Mouse (Mus musculus): ENCODE data around the gene Ccdc169.
"Not testable (repeated sequence)": the region's sequence is repeated elsewhere in the genome, so short reads cannot be mapped to it uniquely, and the experiment has no call there.

DNA sequence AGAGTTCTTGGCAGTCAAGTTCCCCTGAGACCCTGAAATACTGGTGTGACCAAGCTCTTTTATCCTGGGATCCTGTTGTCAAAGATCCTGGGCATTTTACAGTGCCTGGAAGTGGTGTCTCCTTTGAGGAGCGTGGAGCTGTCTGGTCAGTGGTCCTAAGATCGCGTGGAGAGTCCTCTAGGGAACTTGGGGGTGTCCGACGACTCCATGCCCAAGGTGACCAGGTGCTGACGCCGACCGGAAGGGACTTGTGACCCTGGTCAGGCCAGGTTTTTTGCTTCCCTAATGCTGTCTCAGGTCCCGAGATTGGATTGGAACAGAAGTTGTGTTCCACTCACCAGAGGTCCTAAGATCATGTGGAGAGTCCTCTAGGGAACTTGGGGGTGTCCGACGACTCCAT, 66.5 kb downstream of the Ccdc169 start:
- TF ChIP-seq POLR2A (IDR thresholded peaks at IDR 0.05; ENCODE audit: borderline replicate concordance, extremely low read depth, insufficient read depth, insufficient read length, poor library complexity, severe bottlenecking); CTCF (IDR thresholded peaks at IDR 0.05; ENCODE audit: borderline replicate concordance, extremely low read depth, insufficient read depth, insufficient read length): not testable (repeated sequence)
